8 mouse cellular contexts compared by ENCODE assay signal in genomic region chr3:146450371-146450841, GRCm38 (mm10). TPM values are rescaled to one million over a fixed set of nuclear protein-coding genes. Genes with fewer than 3 reads are reported as not detected.
A peak's percentile ranks its signal among the peaks of the same experiment; 100 is the strongest.
DNase-seq lines count a peak whose midpoint lies in the region; ATAC-seq and TF ChIP-seq lines count a peak whose summit lies in the region.

No protein-coding gene starts in this region.

- TF ChIP-seq POLR2A in ES-Bruce4 (IDR thresholded peaks at IDR 0.05; ENCODE audit: insufficient read depth, low read length), result peak; percentile 92

- ATAC-seq in cerebellum, adult (ENCODE audit: insufficient number of reproducible peaks, low FRiP score, low TSS enrichment), result peak; percentile 95
- ATAC-seq in forebrain, embryonic 14.5 days, result peak; percentile 99
- ATAC-seq in neural tube, embryonic 15.5 days (ENCODE audit: low FRiP score), result peak; percentile 98

- no peak for TF ChIP-seq EP300 in ES-Bruce4 (IDR thresholded peaks at IDR 0.05; ENCODE audit: insufficient read depth, low read depth, low read length)

- H3K4me3 ChIP-seq in ES-Bruce4 (ENCODE audit: low read depth, low read length), result peak overlapping the region; percentile 76
- H3K4me3 ChIP-seq in forebrain, embryonic 14.5 days (ENCODE audit: low read depth, low read length), result peak overlapping the region; percentile 46
- H3K4me3 ChIP-seq in neural tube, embryonic 15.5 days (replicated peaks), result peak overlapping the region; percentile 57

- DNase-seq in forebrain, embryonic 14.5 days (ENCODE audit: low spot score), result peak; percentile 95
- DNase-seq in heart, postnatal 14 days, result peak; percentile 89 to 94
- DNase-seq in layer of hippocampus, adult 11-12 months (ENCODE audit: low spot score), result peak; percentile 93
- peak; percentile 93 to 95 for DNase-seq in lung, adult 18-20 months
- DNase-seq in testis, postnatal 14 days (ENCODE audit: low spot score), result peak; percentile 91

- H3K4me2 ChIP-seq in forebrain, embryonic 14.5 days (ENCODE audit: low read length), result peak overlapping the region; percentile 81
- peak overlapping the region; percentile 74 for H3K4me2 ChIP-seq in neural tube, embryonic 15.5 days

- no peaks in the 10 kb centered on the region for H3K9me3 ChIP-seq in ES-Bruce4 (replicated peaks; ENCODE audit: control insufficient read depth, insufficient read depth, low read length, poor library complexity, severe bottlenecking)
- H3K9me3 ChIP-seq in forebrain, embryonic 14.5 days (replicated peaks; ENCODE audit: control insufficient read depth, low read length), result no peaks in the 10 kb centered on the region
- no peaks in the 10 kb centered on the region for H3K9me3 ChIP-seq in neural tube, embryonic 15.5 days (replicated peaks)

- no peak overlapping the region for H3K27ac ChIP-seq in ES-Bruce4 (ENCODE audit: insufficient read depth, low read length)
- H3K27ac ChIP-seq in forebrain, embryonic 14.5 days (ENCODE audit: low read depth, low read length), result peak overlapping the region; percentile 58; the same call in 1 of the 2 replicates
- H3K27ac ChIP-seq in neural tube, embryonic 15.5 days (replicated peaks), result peak overlapping the region; percentile 80

- no peaks in the 10 kb centered on the region for H3K4me1 ChIP-seq in ES-Bruce4 (ENCODE audit: control insufficient read depth, insufficient read depth, low read length)
- 0 out of 2 replicates have a peak, but pooled peaks cover 3% of the 10 kb centered on the region for H3K4me1 ChIP-seq in forebrain, embryonic 14.5 days (ENCODE audit: control insufficient read depth, insufficient read depth, low read length)
- H3K4me1 ChIP-seq in neural tube, embryonic 15.5 days, result peaks cover 21% of the 10 kb centered on the region

- intact Hi-C loops in heart, postnatal 14 days (cut with DNase I), result loop anchor here (5.0 kb wide), 1 partner anchor 47 kb away; the partner anchor contains the start of genes Gng5 and Spata1

- TF ChIP-seq CTCF in ES-Bruce4 (IDR thresholded peaks at IDR 0.05; ENCODE audit: low read depth, low read length), result no peak

- no peaks in the 10 kb centered on the region for H3K36me3 ChIP-seq in ES-Bruce4 (ENCODE audit: control insufficient read depth, insufficient read depth, low read length, poor library complexity, severe bottlenecking)
- H3K36me3 ChIP-seq in forebrain, embryonic 14.5 days (ENCODE audit: control insufficient read depth, insufficient read depth, low read length), result no peaks in the 10 kb centered on the region
- no peaks in the 10 kb centered on the region for H3K36me3 ChIP-seq in neural tube, embryonic 15.5 days

- peak overlapping the region; percentile 21 for H3K9ac ChIP-seq in ES-Bruce4 (ENCODE audit: low read depth, poor library complexity, severe bottlenecking)
- H3K9ac ChIP-seq in forebrain, embryonic 14.5 days (ENCODE audit: low read length), result peak overlapping the region; percentile 70
- peak overlapping the region; percentile 66 for H3K9ac ChIP-seq in neural tube, embryonic 15.5 days (replicated peaks)

- 0% methylated on average over 29 of the region's 29 CpGs for WGBS in forebrain, embryonic 14.5 days
- WGBS in neural tube, embryonic 15.5 days, result under 1% methylated on average over 29 of the region's 29 CpGs

- H3K27me3 ChIP-seq in ES-Bruce4 (ENCODE audit: control insufficient read depth, insufficient read depth, low read length, poor library complexity, severe bottlenecking), result no peaks in the 10 kb centered on the region
- no peaks in the 10 kb centered on the region for H3K27me3 ChIP-seq in forebrain, embryonic 14.5 days (replicated peaks; ENCODE audit: control insufficient read depth, insufficient read depth, low read length)
- H3K27me3 ChIP-seq in neural tube, embryonic 15.5 days (replicated peaks), result no peaks in the 10 kb centered on the region; the same call in 1 of the 2 replicates

RNA-seq across cellular contexts. Expression of gene Ctbs, which starts 0.8 kb away (rescaled TPM):
- polyA plus RNA-seq in ES-Bruce4 (2011; ENCODE audit: insufficient read depth, insufficient read length, low read depth, missing spikeins), result 15.1 and 17.1 TPM in 2 replicates
- 4.0 and 5.0 TPM in 2 replicates for polyA plus RNA-seq in forebrain, embryonic 14.5 days (2014; fragmentation: Nextera tagmentation; extraction: Ambion mirVana)
- 1 to 10 TPM; 4.0 to 4.7 TPM for total RNA-seq in heart, postnatal 14 days (2021)
- 5.3 and 5.7 TPM in 2 replicates for polyA plus RNA-seq in neural tube, embryonic 15.5 days (2015; fragmentation: Nextera tagmentation; extraction: Ambion mirVana)

RNA-seq across cellular contexts. Expression of gene Ssx2ip, which starts 46.0 kb away (rescaled TPM):
- 27.3 and 28.2 TPM in 2 replicates for polyA plus RNA-seq in ES-Bruce4 (2011; ENCODE audit: insufficient read depth, insufficient read length, low read depth, missing spikeins)
- polyA plus RNA-seq in forebrain, embryonic 14.5 days (2014; fragmentation: Nextera tagmentation; extraction: Ambion mirVana), result 20.8 and 22.9 TPM in 2 replicates
- 10 to 100 TPM in 1 of 2 experiments, 1 to 10 TPM in 1; 8.9 to 11.0 TPM for total RNA-seq in heart, postnatal 14 days (2021)
- 16.7 and 19.3 TPM in 2 replicates for polyA plus RNA-seq in neural tube, embryonic 15.5 days (2015; fragmentation: Nextera tagmentation; extraction: Ambion mirVana)

RNA-seq across cellular contexts. Expression of gene Spata1, which starts 49.1 kb away (rescaled TPM):
- polyA plus RNA-seq in ES-Bruce4 (2011; ENCODE audit: insufficient read depth, insufficient read length, low read depth, missing spikeins), result 6.5 and 7.5 TPM in 2 replicates
- 1.8 and 3.2 TPM in 2 replicates for polyA plus RNA-seq in forebrain, embryonic 14.5 days (2014; fragmentation: Nextera tagmentation; extraction: Ambion mirVana)
- 1 to 10 TPM; 2.7 to 3.6 TPM for total RNA-seq in heart, postnatal 14 days (2021)
- 4.3 and 5.6 TPM in 2 replicates for polyA plus RNA-seq in neural tube, embryonic 15.5 days (2015; fragmentation: Nextera tagmentation; extraction: Ambion mirVana)

RNA-seq across cellular contexts. Expression of gene Gng5, which starts 49.2 kb away (rescaled TPM):
- 296 and 330 TPM in 2 replicates for polyA plus RNA-seq in ES-Bruce4 (2011; ENCODE audit: insufficient read depth, insufficient read length, low read depth, missing spikeins)
- polyA plus RNA-seq in forebrain, embryonic 14.5 days (2014; fragmentation: Nextera tagmentation; extraction: Ambion mirVana), result 392 and 558 TPM in 2 replicates
- total RNA-seq in heart, postnatal 14 days (2021), result 100 to 1,000 TPM; 201 to 215 TPM
- polyA plus RNA-seq in neural tube, embryonic 15.5 days (2015; fragmentation: Nextera tagmentation; extraction: Ambion mirVana), result 363 and 428 TPM in 2 replicates
